Mouse (Mus musculus) limb, embryonic 14.5 days (tissue): ENCODE measurements around the gene Vamp8. TPM values are rescaled to one million over a fixed set of nuclear protein-coding genes. Genes with fewer than 3 reads are reported as not detected.
A peak's percentile ranks its signal among the peaks of the same experiment; 100 is the strongest.

Experiments
- ATAC-seq: fragments of 200-750 bp; cut with Nextera tagmentation; 2 replicates; pipeline ENCODE4 v1.8.0; 2017; ENCODE audit warnings: low read depth, moderate number of reproducible peaks, moderate TSS enrichment; ENCODE audit not compliant: low FRiP score
- DNase-seq: peaks from one replicate; pipeline ENCODE4 v3.0.0-alpha.2; 2015; ENCODE audit warnings: low spot score
- H3K27ac ChIP-seq: fragments of 300-500 bp; sonication (generic); replicated peaks from 2 replicates; pipeline ENCODE4 v1.5.1; 2014; ENCODE audit warnings: low read depth, mild to moderate bottlenecking, low read length, moderate library complexity, mixed read lengths
- H3K27me3 ChIP-seq: fragments of 300-500 bp; sonication (generic); 2 replicates; pipeline ENCODE4 v1.6.1; 2014; ENCODE audit warnings: low read length, mixed read lengths; ENCODE audit not compliant: control insufficient read depth, insufficient read depth
- H3K36me3 ChIP-seq: fragments of 300-500 bp; sonication (generic); 2 replicates; pipeline ENCODE4 v1.6.1; 2014; ENCODE audit warnings: mild to moderate bottlenecking, low read length, moderate library complexity, mixed read lengths; ENCODE audit not compliant: control insufficient read depth, insufficient read depth
- H3K4me1 ChIP-seq: fragments of 300-500 bp; sonication (generic); 2 replicates; pipeline ENCODE4 v1.6.1; 2014; ENCODE audit warnings: antibody characterized with exemption, low read length, mixed read lengths; ENCODE audit not compliant: control insufficient read depth, insufficient read depth
- H3K4me2 ChIP-seq: fragments of 300-500 bp; sonication (generic); replicated peaks from 2 replicates; pipeline ENCODE4 v1.6.1; 2014; ENCODE audit warnings: low read depth, mild to moderate bottlenecking, low read length, moderate library complexity; ENCODE audit not compliant: severe bottlenecking
- H3K4me3 ChIP-seq: fragments of 300-500 bp; sonication (generic); replicated peaks from 2 replicates; pipeline ENCODE4 v1.5.1; 2014; ENCODE audit warnings: low read length
- H3K9ac ChIP-seq: fragments of 300-500 bp; sonication (generic); 2 replicates; pipeline ENCODE4 v1.6.1; 2014; ENCODE audit warnings: mild to moderate bottlenecking, low read depth, low read length, moderate library complexity; ENCODE audit not compliant: severe bottlenecking
- H3K9me3 ChIP-seq: fragments of 300-500 bp; sonication (generic); 2 replicates; pipeline ENCODE4 v1.6.1; 2016; ENCODE audit warnings: low read length; ENCODE audit not compliant: control insufficient read depth
- POLR2A ChIP-seq: fragments of 200-500 bp; IDR thresholded peaks from 2 replicates; pipeline ENCODE4 v1.8.0; 2012; ENCODE audit warnings: inconsistent platforms, mild to moderate bottlenecking, moderate library complexity, borderline replicate concordance; ENCODE audit not compliant: insufficient read depth, insufficient read length; ENCODE audit errors: extremely low read depth
- WGBS: fragments of 180-500 bp; shearing (Covaris S2); extraction: QIAGEN DNeasy Blood & Tissue Kit; methylation state at CpG from one replicate; pipeline ENCODE4 v1.1.7; 2014; 5-methylcytosine and 5-hydroxymethylcytosine counted together
- polyA plus RNA-seq, 2 experiments: library from polyadenylated mRNA; depleted of rRNA in 1 of 2; stranded (reverse) in 1 of 2; unstranded in 1 of 2; fragments of >200 nt; fragmentation: Nextera tagmentation in 1 of 2; extraction: Ambion mirVana in 1 of 2; gene quantifications; 2 replicates each; pipeline versions ENCODE4 v1.2.1 to v1.2.3; 2012 to 2014

The Vamp8 gene
- polyA plus RNA-seq, 2 experiments: 125 to 173 TPM

DNA sequence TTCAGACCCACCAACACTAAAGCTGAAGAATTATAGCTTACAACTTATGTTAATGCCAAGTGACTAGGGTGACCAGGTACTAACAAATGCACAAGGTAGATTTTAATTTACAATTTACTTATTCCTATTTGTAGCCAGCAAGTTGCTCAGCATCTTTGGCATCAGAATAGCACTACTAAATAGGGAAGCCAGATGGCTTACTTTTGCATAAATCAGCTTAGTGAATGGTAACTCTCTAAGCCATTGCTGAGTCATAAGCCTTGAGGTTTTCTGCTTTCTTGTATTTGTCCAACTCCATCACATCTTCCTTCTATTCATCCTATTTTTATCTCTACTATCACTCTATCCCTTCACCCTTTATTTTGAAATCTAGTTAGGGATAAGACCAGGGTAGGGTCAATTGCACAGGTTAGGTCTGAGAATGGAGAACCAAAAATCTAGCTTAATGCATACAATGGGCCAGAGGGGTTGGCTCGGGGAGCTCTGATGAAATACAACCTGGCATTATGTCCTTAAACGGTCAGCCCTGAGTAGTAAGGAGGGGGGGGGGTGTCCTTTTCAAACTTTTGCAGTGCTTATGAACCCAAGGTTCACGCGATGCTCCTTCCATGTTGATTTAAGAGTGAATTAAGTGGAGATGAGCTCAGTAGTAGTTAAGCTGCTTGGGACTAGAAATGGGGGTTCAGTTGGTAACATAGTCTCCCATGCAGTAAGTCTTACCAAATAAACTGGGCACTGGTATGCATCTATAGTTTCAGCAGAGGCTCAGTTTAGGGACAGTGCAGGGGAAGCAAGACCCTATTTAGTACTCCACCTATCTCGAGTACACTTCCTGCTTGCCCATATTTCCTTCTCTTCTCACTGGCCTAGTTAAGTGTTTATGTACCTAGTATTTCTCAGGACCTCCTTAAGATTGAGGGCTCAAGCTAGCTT is 40.8 kb upstream of the Vamp8 start:
- H3K27ac ChIP-seq: no peak overlapping the region
- H3K4me1 ChIP-seq: 0 out of 2 replicates have a peak, but pooled peaks cover 5% of the 10 kb centered on the region
- H3K36me3 ChIP-seq: peaks cover 84% of the 10 kb centered on the region
- H3K9me3 ChIP-seq: no peaks in the 10 kb centered on the region
- 43% methylated on average over 5 of the region's 5 CpGs for WGBS
- H3K9ac ChIP-seq: no peak overlapping the region
- DNase-seq: no peak
- ATAC-seq: no peak
- H3K4me3 ChIP-seq: no peak overlapping the region
- no peaks in the 10 kb centered on the region for H3K27me3 ChIP-seq
- TF ChIP-seq POLR2A: no peak
- H3K4me2 ChIP-seq: no peak overlapping the region

DNA sequence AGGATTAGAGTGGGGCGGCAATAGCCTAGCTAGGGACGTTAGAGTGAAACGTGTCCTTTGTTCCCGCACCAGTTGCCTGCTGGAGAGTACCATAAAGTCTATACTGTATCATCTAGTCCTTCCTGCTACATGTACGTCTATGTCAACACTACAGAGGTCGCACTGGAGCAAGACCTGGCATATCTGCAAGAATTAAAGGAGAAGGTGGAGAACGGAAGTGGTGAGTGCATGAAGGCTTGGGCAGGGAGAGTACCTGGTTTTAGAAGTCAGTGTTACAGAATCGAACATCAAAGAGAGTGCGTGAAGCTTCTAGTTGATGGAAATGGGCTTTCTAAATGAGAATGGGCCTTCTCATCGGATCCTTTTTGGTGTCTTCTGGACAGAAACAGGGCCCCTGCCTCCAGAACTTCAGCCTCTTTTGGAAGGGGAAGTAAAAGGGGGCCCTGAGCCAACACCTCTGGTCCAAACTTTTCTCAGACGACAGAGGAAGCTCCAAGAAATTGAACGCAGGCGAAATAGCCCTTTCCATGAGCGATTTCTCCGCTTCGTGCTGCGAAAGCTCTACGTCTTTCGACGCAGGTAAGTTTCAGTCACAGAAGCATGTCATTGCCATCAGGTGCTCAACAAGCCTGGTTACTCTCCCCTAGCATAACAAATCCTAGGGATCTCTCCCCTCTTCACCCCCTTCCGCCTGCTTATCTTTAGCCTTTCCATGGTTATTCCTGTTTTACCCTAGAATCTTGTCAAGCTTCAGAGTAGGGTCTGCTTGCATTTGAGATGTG is 38.7 kb upstream of the Vamp8 start:
- no peak overlapping the region for H3K4me3 ChIP-seq
- ATAC-seq: no peak
- H3K9ac ChIP-seq: no peak overlapping the region
- no peak for TF ChIP-seq POLR2A
- H3K4me2 ChIP-seq: no peak overlapping the region
- H3K9me3 ChIP-seq: no peaks in the 10 kb centered on the region
- no peaks in the 10 kb centered on the region for H3K27me3 ChIP-seq
- peaks cover 84% of the 10 kb centered on the region for H3K36me3 ChIP-seq
- no peak overlapping the region; the same call in 1 of the 2 replicates for H3K27ac ChIP-seq
- no peak for DNase-seq
- WGBS: 85% methylated on average over 21 of the region's 21 CpGs
- H3K4me1 ChIP-seq: 0 out of 2 replicates have a peak, but pooled peaks cover 5% of the 10 kb centered on the region

DNA sequence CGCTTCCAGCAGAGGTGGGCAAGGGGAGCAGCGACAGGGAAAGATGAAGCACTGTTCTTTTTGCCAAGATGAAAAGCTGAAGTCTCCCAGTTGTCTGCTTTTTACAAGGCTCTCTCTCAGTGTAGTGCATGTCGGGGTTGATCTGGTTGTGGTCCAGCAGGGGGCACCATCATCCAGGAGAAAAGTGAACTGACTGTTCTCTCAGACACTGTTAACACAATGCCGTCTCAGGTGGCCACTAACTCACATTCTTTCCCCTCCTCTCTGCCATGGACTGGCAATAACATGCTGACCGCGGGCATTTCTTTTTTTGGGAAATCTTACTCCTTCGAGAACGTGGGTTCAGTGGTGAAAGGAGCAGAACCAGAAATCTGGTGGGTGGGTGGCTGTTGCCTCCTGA is 37.5 kb upstream of the Vamp8 start:
- H3K27ac ChIP-seq: 0 out of 2 replicates have a peak overlapping the region, but pooled peaks have one; percentile 11
- no peak overlapping the region for H3K4me2 ChIP-seq
- no peak for TF ChIP-seq POLR2A
- no peaks in the 10 kb centered on the region for H3K9me3 ChIP-seq
- H3K9ac ChIP-seq: no peak overlapping the region
- peaks cover 87% of the 10 kb centered on the region for H3K36me3 ChIP-seq
- H3K27me3 ChIP-seq: no peaks in the 10 kb centered on the region
- H3K4me1 ChIP-seq: 0 out of 2 replicates have a peak, but pooled peaks cover 5% of the 10 kb centered on the region
- H3K4me3 ChIP-seq: no peak overlapping the region
- WGBS: 17% methylated on average over 8 of the region's 8 CpGs
- DNase-seq: peak; percentile 79
- ATAC-seq: peak; percentile 81

DNA sequence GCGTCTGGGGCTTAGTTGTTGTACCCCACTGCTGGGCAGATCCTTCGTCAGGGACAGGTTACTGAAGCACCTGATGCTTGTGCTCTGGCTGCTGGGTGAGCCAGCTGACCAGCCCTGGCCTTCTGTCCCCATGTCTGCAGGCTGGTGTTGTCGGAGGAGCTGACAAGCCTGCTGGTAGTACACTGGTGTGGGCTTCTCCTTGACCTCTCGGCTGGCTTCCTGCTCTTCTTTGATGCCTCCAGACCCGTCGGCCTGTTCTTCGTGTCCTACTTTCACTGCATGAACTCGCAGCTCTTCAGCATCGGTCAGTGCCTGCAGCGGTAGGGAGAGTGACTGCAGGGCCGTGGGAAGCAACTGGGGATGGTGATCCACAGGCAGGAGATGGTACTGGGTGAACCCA is 35.1 kb upstream of the Vamp8 start:
- 92% methylated on average over 11 of the region's 11 CpGs for WGBS
- H3K36me3 ChIP-seq: peaks cover 88% of the 10 kb centered on the region
- no peak overlapping the region for H3K4me2 ChIP-seq
- no peak overlapping the region for H3K4me3 ChIP-seq
- H3K9ac ChIP-seq: no peak overlapping the region
- no peak for TF ChIP-seq POLR2A
- H3K27me3 ChIP-seq: no peaks in the 10 kb centered on the region
- H3K4me1 ChIP-seq: 0 out of 2 replicates have a peak, but pooled peaks cover 5% of the 10 kb centered on the region
- no peaks in the 10 kb centered on the region for H3K9me3 ChIP-seq
- ATAC-seq (no peak), DNase-seq (no peak)
- no peak overlapping the region for H3K27ac ChIP-seq

DNA sequence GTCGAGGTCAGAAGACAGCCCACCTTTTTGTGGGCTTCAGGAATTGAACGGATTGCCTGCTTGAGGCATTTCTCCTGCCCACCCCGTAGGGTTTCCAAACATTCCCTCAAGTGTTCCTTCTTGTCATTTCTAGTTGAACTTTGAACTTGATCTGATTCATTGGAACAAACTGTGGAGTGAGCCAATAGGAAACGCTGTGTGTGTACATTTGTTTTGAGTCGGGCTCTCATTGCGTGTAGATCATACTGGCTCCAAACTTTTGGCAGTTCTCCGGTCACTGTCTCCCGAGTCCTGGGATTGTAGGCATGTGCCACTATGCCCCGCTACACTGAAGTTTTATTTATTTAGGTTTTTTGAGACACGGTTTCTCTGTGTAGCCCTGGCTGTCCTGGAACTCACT is 30.4 kb upstream of the Vamp8 start:
- H3K36me3 ChIP-seq: peaks cover 81% of the 10 kb centered on the region
- no peak for DNase-seq
- no peak overlapping the region for H3K27ac ChIP-seq
- ATAC-seq: no peak
- no peak overlapping the region for H3K4me2 ChIP-seq
- TF ChIP-seq POLR2A: no peak
- H3K9ac ChIP-seq: no peak overlapping the region
- no peaks in the 10 kb centered on the region for H3K27me3 ChIP-seq
- no peaks in the 10 kb centered on the region for H3K9me3 ChIP-seq
- H3K4me3 ChIP-seq: no peak overlapping the region
- H3K4me1 ChIP-seq: no peaks in the 10 kb centered on the region; the same call in 1 of the 2 replicates
- WGBS: 96% methylated on average over 10 of the region's 10 CpGs
